Mouse (Mus musculus) stomach, embryonic 14.5 days (tissue): ENCODE results near the gene Gap43. TPM values are rescaled to one million over a fixed set of nuclear protein-coding genes. Genes with fewer than 3 reads are reported as not detected.

Experiments used
- ATAC-seq: fragments of 200-750 bp; cut with Nextera tagmentation; 2 replicates; pipeline ENCODE4 v1.8.0; 2017; ENCODE audit warnings: low read depth, moderate TSS enrichment; ENCODE audit not compliant: insufficient number of reproducible peaks, insufficient read depth, low FRiP score
- H3K27ac ChIP-seq: fragments of 300-500 bp; sonication (generic); 2 replicates; pipeline ENCODE4 v1.5.1; 2014; ENCODE audit warnings: mild to moderate bottlenecking, low read length, moderate library complexity, mixed read lengths
- H3K27me3 ChIP-seq: fragments of 300-500 bp; sonication (generic); 2 replicates; pipeline ENCODE4 v1.6.1; 2014; ENCODE audit warnings: low read length, control low read depth, mixed read lengths; ENCODE audit not compliant: control insufficient read depth, insufficient read depth
- H3K36me3 ChIP-seq: fragments of 300-500 bp; sonication (generic); 2 replicates; pipeline ENCODE4 v1.6.1; 2014; ENCODE audit warnings: mild to moderate bottlenecking, control low read depth, low read length, moderate library complexity, mixed read lengths; ENCODE audit not compliant: control insufficient read depth, insufficient read depth
- H3K4me1 ChIP-seq: fragments of 300-500 bp; sonication (generic); 2 replicates; pipeline ENCODE4 v1.6.1; 2014; ENCODE audit warnings: low read length, control low read depth, mixed read lengths; ENCODE audit not compliant: control insufficient read depth, insufficient read depth
- H3K4me2 ChIP-seq: fragments of 300-500 bp; sonication (generic); replicated peaks from 2 replicates; pipeline ENCODE4 v1.6.1; 2014; ENCODE audit warnings: low read depth, low read length, control low read depth
- H3K4me3 ChIP-seq: fragments of 300-500 bp; sonication (generic); 2 replicates; pipeline ENCODE4 v1.5.1; 2014; ENCODE audit warnings: low read depth, low read length, control low read depth
- H3K9ac ChIP-seq: fragments of 300-500 bp; sonication (generic); replicated peaks from 2 replicates; pipeline ENCODE4 v1.6.1; 2014; ENCODE audit warnings: low read depth, mild to moderate bottlenecking, control low read depth, low read length, moderate library complexity, mixed read lengths
- H3K9me3 ChIP-seq: fragments of 300-500 bp; sonication (generic); 2 replicates; pipeline ENCODE4 v1.6.1; 2016; ENCODE audit warnings: low read depth, low read length, control low read depth; ENCODE audit not compliant: control insufficient read depth
- WGBS: fragments of 180-500 bp; shearing (Covaris S2); extraction: QIAGEN DNeasy Blood & Tissue Kit; methylation state at CpG from one replicate; pipeline ENCODE4 v1.1.7; 2014; 5-methylcytosine and 5-hydroxymethylcytosine counted together
- polyA plus RNA-seq: library from polyadenylated mRNA; unstranded; fragments of >200 nt; fragmentation: Nextera tagmentation; extraction: Ambion mirVana; gene quantifications from 2 replicates; pipeline ENCODE4 v1.2.1, GENCODE M21; 2014

Gene Gap43
- polyA plus RNA-seq, 1 experiment from 2014 or later: 97.8 TPM

- no peaks in the 10 kb centered on the region for H3K27me3 ChIP-seq
- H3K4me3 ChIP-seq: no peak overlapping the region
- no peaks in the 10 kb centered on the region for H3K4me1 ChIP-seq
- ATAC-seq: no peak
- WGBS: 70% methylated on average over 5 of the region's 5 CpGs
- H3K36me3 ChIP-seq: no peaks in the 10 kb centered on the region
- H3K9me3 ChIP-seq: no peaks in the 10 kb centered on the region
- no peak overlapping the region for H3K27ac ChIP-seq
- no peak overlapping the region for H3K4me2 ChIP-seq
- H3K9ac ChIP-seq: no peak overlapping the region
Measured at GRCm38 (mm10) chr16:42319365-42319764, 21.1 kb downstream of the Gap43 start.

- Histone ChIP-seq H3K4me1 (no peaks in the 10 kb centered on the region), H3K4me2 (no peak overlapping the region), H3K9me3 (no peaks in the 10 kb centered on the region), H3K4me3 (no peak overlapping the region), H3K9ac (no peak overlapping the region), H3K36me3 (no peaks in the 10 kb centered on the region), H3K27ac (no peak overlapping the region), H3K27me3 (no peaks in the 10 kb centered on the region)
- no peak for ATAC-seq
- WGBS: 93% methylated on average over 1 of the region's 1 CpGs
Measured at GRCm38 (mm10) chr16:42312125-42312524, 28.3 kb downstream of the Gap43 start.

- Histone ChIP-seq H3K27me3 (no peaks in the 10 kb centered on the region), H3K4me3 (no peak overlapping the region), H3K9me3 (no peaks in the 10 kb centered on the region), H3K4me2 (no peak overlapping the region), H3K27ac (no peak overlapping the region), H3K36me3 (no peaks in the 10 kb centered on the region), H3K9ac (no peak overlapping the region), H3K4me1 (0 out of 2 replicates have a peak, but pooled peaks cover 5% of the 10 kb centered on the region)
- no peak for ATAC-seq
- WGBS: 93% methylated on average over 1 of the region's 1 CpGs
Measured at GRCm38 (mm10) chr16:42308761-42309160, 31.7 kb downstream of the Gap43 start.

- H3K9ac ChIP-seq: no peak overlapping the region
- 3% methylated on average over 14 of the region's 14 CpGs for WGBS
- peak overlapping the region; percentile 29; the same call in 1 of the 2 replicates for H3K27ac ChIP-seq
- H3K4me3 ChIP-seq: peak overlapping the region; percentile 24
- H3K4me2 ChIP-seq: peak overlapping the region; percentile 46
- H3K27me3 ChIP-seq: no peaks in the 10 kb centered on the region
- H3K9me3 ChIP-seq: no peaks in the 10 kb centered on the region
- peak; percentile 89; the same call in 1 of the 2 replicates for ATAC-seq
- H3K36me3 ChIP-seq: no peaks in the 10 kb centered on the region
- 0 out of 2 replicates have a peak, but pooled peaks cover 5% of the 10 kb centered on the region for H3K4me1 ChIP-seq
Measured at GRCm38 (mm10) chr16:42305934-42306701, 34.3 kb downstream of the Gap43 start.

GRCm38 (mm10) chr16:42303461-42303860 is 37.0 kb downstream of the Gap43 start:
- Histone ChIP-seq H3K9me3 (no peaks in the 10 kb centered on the region), H3K4me2 (no peak overlapping the region), H3K9ac (no peak overlapping the region), H3K27me3 (no peaks in the 10 kb centered on the region), H3K36me3 (no peaks in the 10 kb centered on the region), H3K4me1 (0 out of 2 replicates have a peak, but pooled peaks cover 5% of the 10 kb centered on the region), H3K4me3 (no peak overlapping the region), H3K27ac (no peak overlapping the region)
- 62% methylated on average over 6 of the region's 6 CpGs for WGBS
- no peak for ATAC-seq

GRCm38 (mm10) chr16:42294481-42294880 is 46.0 kb downstream of the Gap43 start:
- Histone ChIP-seq H3K9ac (no peak overlapping the region), H3K27ac (no peak overlapping the region), H3K4me3 (no peak overlapping the region), H3K4me2 (no peak overlapping the region), H3K36me3 (no peaks in the 10 kb centered on the region), H3K4me1 (no peaks in the 10 kb centered on the region), H3K27me3 (no peaks in the 10 kb centered on the region), H3K9me3 (no peaks in the 10 kb centered on the region)
- no peak for ATAC-seq
- 80% methylated on average over 5 of the region's 5 CpGs for WGBS

GRCm38 (mm10) chr16:42294056-42294455 is 46.4 kb downstream of the Gap43 start:
- Histone ChIP-seq H3K4me3 (no peak overlapping the region), H3K36me3 (no peaks in the 10 kb centered on the region), H3K27ac (no peak overlapping the region), H3K4me2 (no peak overlapping the region), H3K9me3 (no peaks in the 10 kb centered on the region), H3K4me1 (no peaks in the 10 kb centered on the region), H3K9ac (no peak overlapping the region), H3K27me3 (no peaks in the 10 kb centered on the region)
- no peak for ATAC-seq
- WGBS: 89% methylated on average over 2 of the region's 2 CpGs

GRCm38 (mm10) chr16:42291572-42291971 is 48.9 kb downstream of the Gap43 start:
- 75% methylated on average over 8 of the region's 8 CpGs for WGBS
- Histone ChIP-seq H3K4me3 (no peak overlapping the region), H3K9ac (no peak overlapping the region), H3K4me1 (no peaks in the 10 kb centered on the region), H3K27ac (no peak overlapping the region), H3K4me2 (no peak overlapping the region), H3K9me3 (no peaks in the 10 kb centered on the region), H3K36me3 (no peaks in the 10 kb centered on the region), H3K27me3 (no peaks in the 10 kb centered on the region)
- no peak for ATAC-seq

- Histone ChIP-seq H3K4me1 (no peaks in the 10 kb centered on the region), H3K9me3 (no peaks in the 10 kb centered on the region), H3K9ac (no peak overlapping the region), H3K27ac (no peak overlapping the region), H3K36me3 (no peaks in the 10 kb centered on the region), H3K4me2 (no peak overlapping the region), H3K27me3 (no peaks in the 10 kb centered on the region), H3K4me3 (no peak overlapping the region)
- ATAC-seq: no peak
- WGBS: 50% methylated on average over 3 of the region's 3 CpGs
Measured at GRCm38 (mm10) chr16:42284005-42284404, 56.4 kb downstream of the Gap43 start.
